Mouse (Mus musculus): ENCODE data around the gene Arpc2. TPM values are rescaled to one million over a fixed set of nuclear protein-coding genes. Genes with fewer than 3 reads are reported as not detected.

Gene Arpc2
- polyA plus RNA-seq, 2 experiments = 230 to 345 TPM

DNA sequence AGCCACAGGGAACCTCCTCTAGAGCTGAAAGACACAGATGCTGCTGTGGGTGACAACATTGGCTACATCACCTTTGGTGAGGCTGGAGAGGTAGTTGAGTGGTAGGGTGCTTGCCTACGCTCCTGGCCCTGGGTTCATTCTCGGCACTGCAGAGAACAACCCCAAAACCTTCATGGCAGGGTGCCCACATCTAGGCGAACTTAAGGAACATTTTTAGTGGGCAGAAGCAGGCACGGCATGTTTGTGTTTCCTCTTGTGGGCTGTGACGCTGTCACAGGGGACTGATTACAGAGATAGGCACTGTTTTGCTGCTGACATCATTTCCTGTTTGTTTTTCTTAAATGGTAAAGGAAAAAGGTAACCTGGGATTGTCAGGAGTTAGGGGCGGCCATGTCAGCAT, 26.6 kb downstream of the Arpc2 start:
- Histone ChIP-seq H3K36me3 (ENCODE audit: control insufficient read depth, insufficient read depth, low read length) (peaks cover 90% of the 10 kb centered on the region), H3K27me3 (ENCODE audit: control insufficient read depth, insufficient read depth, low read length) (no peaks in the 10 kb centered on the region), H3K4me1 (ENCODE audit: control insufficient read depth, insufficient read depth, low read length) (no peaks in the 10 kb centered on the region), H3K4me2 (replicated peaks; ENCODE audit: low read depth, low read length, severe bottlenecking) (no peak overlapping the region), H3K9ac (ENCODE audit: low read depth, low read length, severe bottlenecking) (no peak overlapping the region), H3K4me3 (replicated peaks; ENCODE audit: low read length) (no peak overlapping the region), H3K27ac (replicated peaks; ENCODE audit: low read depth, low read length) (no peak overlapping the region), H3K9me3 (ENCODE audit: control insufficient read depth, low read length) (no peaks in the 10 kb centered on the region)
- no peak for TF ChIP-seq POLR2A (IDR thresholded peaks at IDR 0.05; ENCODE audit: borderline replicate concordance, extremely low read depth, insufficient read depth, insufficient read length)
- ATAC-seq (ENCODE audit: low FRiP score, low read depth) (no peak), DNase-seq (ENCODE audit: low spot score) (no peak)
- 88% methylated on average over 6 of the region's 6 CpGs for WGBS

DNA sequence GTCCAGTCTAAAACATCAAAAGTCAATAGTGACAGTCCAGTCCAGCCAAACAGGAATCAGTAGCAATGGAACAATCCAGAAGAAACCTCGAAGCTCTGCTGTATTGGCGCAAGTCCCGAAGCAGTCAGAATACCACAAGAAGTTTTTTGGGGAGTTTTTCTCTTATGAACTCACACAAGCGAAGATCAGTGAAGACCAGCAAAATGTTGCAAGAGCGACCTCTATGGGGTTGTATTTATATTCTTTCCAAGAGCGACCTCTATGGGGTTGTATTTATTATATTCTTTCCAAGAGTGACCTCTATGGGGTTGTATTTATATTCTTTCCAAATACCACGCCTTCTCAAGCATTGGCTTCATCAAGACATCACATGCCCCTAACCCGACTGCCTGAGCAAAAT, 32.9 kb downstream of the Arpc2 start:
- H3K27ac ChIP-seq (replicated peaks; ENCODE audit: low read depth, low read length) = no peak overlapping the region
- no peak overlapping the region for H3K9ac ChIP-seq (ENCODE audit: low read depth, low read length, severe bottlenecking)
- no peak overlapping the region for H3K4me2 ChIP-seq (replicated peaks; ENCODE audit: low read depth, low read length, severe bottlenecking)
- no peak for DNase-seq (ENCODE audit: low spot score)
- no peak for ATAC-seq (ENCODE audit: low FRiP score, low read depth)
- no peak overlapping the region for H3K4me3 ChIP-seq (replicated peaks; ENCODE audit: low read length)
- H3K36me3 ChIP-seq (ENCODE audit: control insufficient read depth, insufficient read depth, low read length) = peaks cover 54% of the 10 kb centered on the region
- no peaks in the 10 kb centered on the region for H3K4me1 ChIP-seq (ENCODE audit: control insufficient read depth, insufficient read depth, low read length)
- H3K9me3 ChIP-seq (ENCODE audit: control insufficient read depth, low read length) = no peaks in the 10 kb centered on the region
- WGBS = 91% methylated on average over 8 of the region's 8 CpGs
- H3K27me3 ChIP-seq (ENCODE audit: control insufficient read depth, insufficient read depth, low read length) = no peaks in the 10 kb centered on the region
- TF ChIP-seq POLR2A (IDR thresholded peaks at IDR 0.05; ENCODE audit: borderline replicate concordance, extremely low read depth, insufficient read depth, insufficient read length) = no peak

DNA sequence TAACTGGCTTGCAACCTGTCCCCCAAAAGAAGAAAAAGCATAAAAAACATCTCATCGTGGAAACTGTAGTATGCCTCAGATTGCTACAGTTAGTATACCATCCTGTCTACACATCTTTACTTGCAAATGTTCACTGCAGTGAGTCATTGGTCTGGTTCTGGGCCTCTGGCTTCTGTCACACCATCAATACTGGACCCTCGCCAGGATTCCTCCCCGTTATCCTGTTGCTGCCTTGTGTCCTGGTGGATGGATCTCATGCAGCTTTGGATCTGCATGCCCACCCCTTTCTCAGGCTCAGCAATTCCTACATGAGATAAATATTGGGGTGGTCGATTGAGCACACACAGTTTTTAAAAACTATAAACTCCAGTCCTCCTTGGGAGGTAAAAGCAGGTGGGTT, 35.8 kb downstream of the Arpc2 start:
- WGBS = 77% methylated on average over 4 of the region's 4 CpGs
- Histone ChIP-seq H3K27me3 (ENCODE audit: control insufficient read depth, insufficient read depth, low read length) (no peaks in the 10 kb centered on the region), H3K9ac (ENCODE audit: low read depth, low read length, severe bottlenecking) (no peak overlapping the region), H3K4me3 (replicated peaks; ENCODE audit: low read length) (no peak overlapping the region), H3K36me3 (ENCODE audit: control insufficient read depth, insufficient read depth, low read length) (peaks cover 25% of the 10 kb centered on the region), H3K4me2 (replicated peaks; ENCODE audit: low read depth, low read length, severe bottlenecking) (no peak overlapping the region), H3K4me1 (ENCODE audit: control insufficient read depth, insufficient read depth, low read length) (no peaks in the 10 kb centered on the region), H3K9me3 (ENCODE audit: control insufficient read depth, low read length) (no peaks in the 10 kb centered on the region), H3K27ac (replicated peaks; ENCODE audit: low read depth, low read length) (no peak overlapping the region)
- DNase-seq (ENCODE audit: low spot score) (no peak), ATAC-seq (ENCODE audit: low FRiP score, low read depth) (no peak)
- no peak for TF ChIP-seq POLR2A (IDR thresholded peaks at IDR 0.05; ENCODE audit: borderline replicate concordance, extremely low read depth, insufficient read depth, insufficient read length)

DNA sequence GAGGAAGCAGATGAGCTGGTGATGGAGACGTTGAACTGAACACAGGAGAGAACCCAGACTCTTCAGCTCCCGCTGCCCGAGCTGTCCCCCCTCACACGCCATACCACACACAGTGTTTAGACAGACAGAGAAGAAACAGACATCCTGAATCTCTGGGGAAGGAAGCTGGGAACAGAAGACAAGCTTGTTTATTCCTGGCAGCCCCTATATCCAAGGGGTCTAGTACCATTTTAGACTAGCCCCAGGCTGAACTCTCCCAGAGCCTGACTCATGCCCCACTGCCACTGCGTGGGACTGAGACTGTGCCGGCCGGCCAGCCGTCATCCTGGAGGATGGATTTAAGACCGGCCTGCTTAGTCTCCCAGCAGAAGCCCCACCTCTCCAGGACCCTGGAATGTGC, 39.1 kb downstream of the Arpc2 start:
- no peak overlapping the region for H3K4me2 ChIP-seq (replicated peaks; ENCODE audit: low read depth, low read length, severe bottlenecking)
- ATAC-seq (ENCODE audit: low FRiP score, low read depth) (no peak), DNase-seq (ENCODE audit: low spot score) (no peak)
- no peaks in the 10 kb centered on the region for H3K27me3 ChIP-seq (ENCODE audit: control insufficient read depth, insufficient read depth, low read length)
- WGBS = 7% methylated on average over 9 of the region's 9 CpGs
- peaks cover 10% of the 10 kb centered on the region for H3K36me3 ChIP-seq (ENCODE audit: control insufficient read depth, insufficient read depth, low read length)
- H3K4me1 ChIP-seq (ENCODE audit: control insufficient read depth, insufficient read depth, low read length) = no peaks in the 10 kb centered on the region
- H3K4me3 ChIP-seq (replicated peaks; ENCODE audit: low read length) = no peak overlapping the region
- no peaks in the 10 kb centered on the region for H3K9me3 ChIP-seq (ENCODE audit: control insufficient read depth, low read length)
- H3K9ac ChIP-seq (ENCODE audit: low read depth, low read length, severe bottlenecking) = no peak overlapping the region
- TF ChIP-seq POLR2A (IDR thresholded peaks at IDR 0.05; ENCODE audit: borderline replicate concordance, extremely low read depth, insufficient read depth, insufficient read length) = no peak
- H3K27ac ChIP-seq (replicated peaks; ENCODE audit: low read depth, low read length) = no peak overlapping the region

DNA sequence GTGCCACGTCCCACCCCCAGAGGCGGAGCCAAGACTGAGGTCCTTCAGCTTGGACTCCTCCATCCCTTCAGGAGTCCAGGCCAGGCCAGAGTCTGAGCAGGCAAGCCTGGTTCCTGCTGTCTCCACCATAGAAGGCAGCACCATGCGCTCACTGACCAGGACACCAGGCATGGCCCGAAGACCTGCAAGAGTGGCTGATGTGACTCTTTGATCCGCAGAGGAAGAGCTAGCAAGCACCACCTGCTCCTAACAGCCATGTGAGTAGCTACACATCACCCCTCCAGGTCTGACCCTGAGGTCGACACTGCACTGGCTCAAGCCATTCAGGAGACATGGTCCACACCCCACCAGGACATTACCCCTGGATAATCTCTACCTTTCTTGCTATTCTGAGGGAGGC, 41.2 kb downstream of the Arpc2 start:
- H3K4me1 ChIP-seq (ENCODE audit: control insufficient read depth, insufficient read depth, low read length) = no peaks in the 10 kb centered on the region
- peaks cover 31% of the 10 kb centered on the region for H3K36me3 ChIP-seq (ENCODE audit: control insufficient read depth, insufficient read depth, low read length)
- no peaks in the 10 kb centered on the region for H3K9me3 ChIP-seq (ENCODE audit: control insufficient read depth, low read length)
- ATAC-seq (ENCODE audit: low FRiP score, low read depth) (no peak), DNase-seq (ENCODE audit: low spot score) (no peak)
- no peak overlapping the region for H3K4me2 ChIP-seq (replicated peaks; ENCODE audit: low read depth, low read length, severe bottlenecking)
- H3K27me3 ChIP-seq (ENCODE audit: control insufficient read depth, insufficient read depth, low read length) = no peaks in the 10 kb centered on the region
- no peak overlapping the region for H3K9ac ChIP-seq (ENCODE audit: low read depth, low read length, severe bottlenecking)
- H3K4me3 ChIP-seq (replicated peaks; ENCODE audit: low read length) = no peak overlapping the region
- no peak for TF ChIP-seq POLR2A (IDR thresholded peaks at IDR 0.05; ENCODE audit: borderline replicate concordance, extremely low read depth, insufficient read depth, insufficient read length)
- H3K27ac ChIP-seq (replicated peaks; ENCODE audit: low read depth, low read length) = no peak overlapping the region
- WGBS = 64% methylated on average over 6 of the region's 6 CpGs

All from limb, embryonic 14.5 days (tissue).